Mouse (Mus musculus) CH12.LX (cell line): ENCODE data around the gene Shpk. TPM values are rescaled to one million over a fixed set of nuclear protein-coding genes. Genes with fewer than 3 reads are reported as not detected.

ENCODE experiments used
- DNase-seq: peaks from one replicate; pipeline ENCODE4 v3.0.0-alpha.2; 2013; ENCODE audit errors: extremely low read depth
- H3K27ac ChIP-seq: 2 replicates; pipeline ENCODE4 v1.5.1; 2012; ENCODE audit warnings: low read depth, mild to moderate bottlenecking, control low read depth, moderate library complexity; ENCODE audit not compliant: insufficient read depth
- H3K27me3 ChIP-seq: replicated peaks from 2 replicates; pipeline ENCODE3; 2012; ENCODE audit warnings: inconsistent platforms
- H3K36me3 ChIP-seq, 2 experiments: replicated peaks in 1 of 2; 2 replicates each; pipeline versions ENCODE3 to v1.6.1; 2012; ENCODE audit warnings: inconsistent platforms in 1 of 2, low read length in 1 of 2, mild to moderate bottlenecking in 1 of 2, mixed read lengths in 1 of 2, moderate library complexity in 1 of 2; ENCODE audit not compliant: control insufficient read depth in 1 of 2, insufficient read depth in 1 of 2
- H3K4me1 ChIP-seq, 2 experiments: 2 replicates each; pipeline ENCODE4 v1.6.1; 2012; ENCODE audit warnings: inconsistent platforms in 1 of 2, moderate library complexity in 1 of 2; ENCODE audit not compliant: insufficient read depth in 2 of 2, control insufficient read depth in 1 of 2
- H3K4me2 ChIP-seq: 2 replicates; pipeline ENCODE4 v1.6.1; 2012; ENCODE audit warnings: low read depth, mild to moderate bottlenecking, control low read depth; ENCODE audit not compliant: poor library complexity, insufficient read depth, severe bottlenecking
- H3K4me3 ChIP-seq, 3 experiments: fragments of 150-350 bp in 1 of 3; sonication (generic) in 1 of 3; replicated peaks in 1 of 3; 2 replicates each; pipeline versions ENCODE3 to v1.5.1; 2011 to 2012; ENCODE audit warnings: low read depth in 2 of 3, low read length in 2 of 3, mild to moderate bottlenecking in 2 of 3, moderate library complexity in 2 of 3, control low read depth in 1 of 3, improper control_type of control experiment in 1 of 3, inconsistent platforms in 1 of 3, mixed read lengths in 1 of 3; ENCODE audit not compliant: poor library complexity in 1 of 3
- H3K79me2 ChIP-seq: replicated peaks from 2 replicates; pipeline ENCODE4 v1.6.1; 2012; ENCODE audit warnings: mild to moderate bottlenecking, moderate library complexity; ENCODE audit not compliant: control insufficient read depth, poor library complexity, insufficient read depth, severe bottlenecking; ENCODE audit errors: extremely low read depth
- H3K9ac ChIP-seq: 2 replicates; pipeline ENCODE4 v1.6.1; 2012; ENCODE audit warnings: low read depth, mild to moderate bottlenecking, control low read depth, moderate library complexity; ENCODE audit not compliant: insufficient read depth
- H3K9me3 ChIP-seq: replicated peaks from 2 replicates; pipeline ENCODE3; 2012; ENCODE audit warnings: low read length, inconsistent platforms, mixed read lengths
- CTCF ChIP-seq, 2 experiments: IDR thresholded peaks in 1 of 2; conservative IDR thresholded peaks in 1 of 2; 2 replicates each; pipeline ENCODE4 v1.5.1; 2011 to 2012; ENCODE audit warnings: low read depth in 2 of 2, low read length in 2 of 2, improper control_type of control experiment in 1 of 2, inconsistent platforms in 1 of 2, mild to moderate bottlenecking in 1 of 2, moderate library complexity in 1 of 2
- ELF1 ChIP-seq: IDR thresholded peaks from 2 replicates; pipeline ENCODE4 v1.6.1; 2014; ENCODE audit warnings: low read depth, mild to moderate bottlenecking, inconsistent platforms, low read length, improper control_type of control experiment
- EP300 ChIP-seq: IDR thresholded peaks from 2 replicates; pipeline ENCODE4 v1.6.1; 2011; ENCODE audit warnings: low read length, improper control_type of control experiment
- JUN ChIP-seq: IDR thresholded peaks from 2 replicates; pipeline ENCODE4 v1.6.1; 2011; ENCODE audit warnings: low read depth, mild to moderate bottlenecking, low read length, improper control_type of control experiment, moderate library complexity; ENCODE audit not compliant: insufficient read depth
- JUND ChIP-seq: conservative IDR thresholded peaks from 2 replicates; pipeline ENCODE4 v1.6.1; 2011; ENCODE audit warnings: low read depth, low read length, improper control_type of control experiment
- MAZ ChIP-seq: IDR thresholded peaks from 2 replicates; pipeline ENCODE4 v1.6.1; 2012; ENCODE audit warnings: low read depth, mild to moderate bottlenecking, inconsistent platforms, low read length, improper control_type of control experiment, moderate library complexity
- MXI1 ChIP-seq: IDR thresholded peaks from 2 replicates; pipeline ENCODE4 v1.6.1; 2011; ENCODE audit warnings: mild to moderate bottlenecking, low read depth, low read length, improper control_type of control experiment
- MYC ChIP-seq: IDR thresholded peaks from 2 replicates; pipeline ENCODE4 v1.6.1; 2011; ENCODE audit warnings: low read depth, mild to moderate bottlenecking, improper control_type of control experiment, low read length
- NRF1 ChIP-seq: IDR thresholded peaks from 2 replicates; pipeline ENCODE4 v1.6.1; 2014; ENCODE audit warnings: low read depth, mild to moderate bottlenecking, inconsistent platforms, low read length, improper control_type of control experiment, moderate library complexity
- PAX5 ChIP-seq: IDR thresholded peaks from 2 replicates; pipeline ENCODE4 v1.6.1; 2012; ENCODE audit warnings: low read length, inconsistent platforms, mixed read lengths
- RAD21 ChIP-seq: IDR thresholded peaks from 2 replicates; pipeline ENCODE4 v1.6.1; 2011; ENCODE audit warnings: low read depth, mild to moderate bottlenecking, low read length, improper control_type of control experiment, moderate library complexity
- RCOR1 ChIP-seq: conservative IDR thresholded peaks from 2 replicates; pipeline ENCODE4 v1.6.1; 2012; ENCODE audit warnings: low read depth, mild to moderate bottlenecking, inconsistent platforms, low read length, improper control_type of control experiment
- SIN3A ChIP-seq: IDR thresholded peaks from 2 replicates; pipeline ENCODE4 v1.6.1; 2012; ENCODE audit warnings: low read length, improper control_type of control experiment, inconsistent platforms
- TCF12 ChIP-seq: IDR thresholded peaks from 2 replicates; pipeline ENCODE4 v1.6.1; 2014; ENCODE audit warnings: low read depth, mild to moderate bottlenecking, inconsistent platforms, low read length, improper control_type of control experiment
- USF2 ChIP-seq: conservative IDR thresholded peaks from 2 replicates; pipeline ENCODE4 v1.6.1; 2011; ENCODE audit warnings: low read depth, low read length, improper control_type of control experiment
- ZC3H11A ChIP-seq: IDR thresholded peaks from 2 replicates; pipeline ENCODE4 v1.6.1; 2012; ENCODE audit warnings: low read depth, mild to moderate bottlenecking, inconsistent platforms, low read length, improper control_type of control experiment
- ZKSCAN1 ChIP-seq: IDR thresholded peaks from 2 replicates; pipeline ENCODE4 v1.6.1; 2012; ENCODE audit warnings: low read depth, inconsistent platforms, low read length, improper control_type of control experiment, borderline replicate concordance
- ZMIZ1 ChIP-seq: IDR thresholded peaks from 2 replicates; pipeline ENCODE4 v1.6.1; 2012; ENCODE audit warnings: low read depth, mild to moderate bottlenecking, inconsistent platforms, low read length, improper control_type of control experiment
- ZNF384 ChIP-seq: IDR thresholded peaks from 2 replicates; pipeline ENCODE4 v1.6.1; 2012; ENCODE audit warnings: low read depth, low read length, improper control_type of control experiment, inconsistent platforms
- dilution Hi-C: fragments of 300-500 bp; cut with MboI; formaldehyde crosslinking; loops from 2 replicates; pipeline ENCODE4 v1.14.3; 2020; ENCODE audit warnings: low sequenced_read_pairs; ENCODE audit not compliant: extremely low pct_unique_long_range_greater_than_20kb, extremely low pct_ligation_motif_present
- in situ Hi-C: fragments of 300-500 bp; cut with MboI; formaldehyde crosslinking; loops from 3 replicates; pipeline ENCODE4 v1.14.3; 2019; ENCODE audit warnings: low sequenced_read_pairs, low pct_ligation_motif_present, low pct_unique_long_range_greater_than_20kb, mixed read lengths
- polyA plus RNA-seq: library from polyadenylated mRNA; unstranded; fragments of >175 nt; gene quantifications from 2 replicates; pipeline ENCODE4 v1.2.1, GENCODE M21; 2012; ENCODE audit warnings: low read depth; ENCODE audit not compliant: insufficient read length
- total RNA-seq, 2 experiments: library from RNA; depleted of rRNA; stranded (reverse); fragments of 300-350 nt in 1 of 2; fragments of >200 nt in 1 of 2; gene quantifications; 2 replicates each; pipeline ENCODE4 v1.2.3; 2012 to 2014

The Shpk gene
- total and polyA plus RNA-seq, 3 experiments, result 0.83 to 1.8 (median 1.4) TPM

- Histone ChIP-seq H3K4me2 (no peak overlapping the region), H3K27ac (no peak overlapping the region), H3K27me3 (peaks cover 20% of the 10 kb centered on the region), H3K4me1 (no peaks in the 10 kb centered on the region), H3K4me3 (no peak overlapping the region), H3K9ac (no peak overlapping the region), H3K79me2 (no peaks in the 10 kb centered on the region), H3K36me3 (no peaks in the 10 kb centered on the region), H3K9me3 (peaks cover 5% of the 10 kb centered on the region)
- TF ChIP-seq CTCF (conservative IDR thresholded peaks at IDR 0.05 in 1 of 2, IDR thresholded peaks at IDR 0.05 in 1 of 2; ENCODE audit: low read depth in 2 of 2, low read length in 2 of 2), result peak in 1 of 2 experiments; percentile 33; a peak in 1 of 4 replicates
- no peak for TF ChIP-seq RAD21
- dilution Hi-C loops, result no loop called here
- in situ Hi-C loops, result no loop called here
- no peak for DNase-seq
Observed at GRCm38 (mm10) chr11:73219671-73220070, 20.4 kb downstream of the Shpk start.

GRCm38 (mm10) chr11:73220651-73221050 lies 21.4 kb downstream of the Shpk start:
- no peak overlapping the region for H3K4me2 ChIP-seq
- dilution Hi-C loops (no loop called here), in situ Hi-C loops (no loop called here)
- H3K27ac ChIP-seq, result no peak overlapping the region
- no peaks in the 10 kb centered on the region for H3K4me1 ChIP-seq
- H3K36me3 ChIP-seq, result no peaks in the 10 kb centered on the region
- peaks cover 24% of the 10 kb centered on the region for H3K27me3 ChIP-seq
- TF ChIP-seq EP300, result no peak
- no peak overlapping the region for H3K4me3 ChIP-seq
- DNase-seq, result no peak
- H3K79me2 ChIP-seq, result no peaks in the 10 kb centered on the region
- peaks cover 5% of the 10 kb centered on the region for H3K9me3 ChIP-seq
- no peak overlapping the region for H3K9ac ChIP-seq

DNA sequence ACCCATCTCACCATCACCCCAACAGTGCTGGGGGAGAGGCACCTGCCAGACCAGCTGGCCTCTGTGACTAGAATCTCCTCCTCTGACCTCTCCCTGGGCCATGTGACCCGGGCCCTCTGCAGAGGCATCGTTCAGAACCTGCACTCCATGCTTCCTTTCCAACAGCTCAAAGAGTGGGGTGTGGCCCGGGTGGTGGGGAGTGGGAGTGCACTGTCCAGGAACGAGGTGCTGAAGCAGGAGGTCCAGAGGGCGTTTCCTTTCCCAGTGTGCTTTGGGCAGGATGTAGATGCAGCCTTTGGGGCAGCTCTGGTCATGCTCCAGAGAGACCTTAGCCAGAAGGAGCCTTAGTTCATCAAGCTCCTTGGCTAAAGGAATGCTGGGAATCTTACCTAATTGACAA lies 23.6 kb downstream of the Shpk start:
- TF ChIP-seq RCOR1 (no peak), ELF1 (no peak), ZC3H11A (no peak)
- H3K27me3 ChIP-seq, result peaks cover 30% of the 10 kb centered on the region
- in situ Hi-C loops (no loop called here), dilution Hi-C loops (no loop called here)
- H3K27ac ChIP-seq, result no peak overlapping the region
- no peaks in the 10 kb centered on the region for H3K4me1 ChIP-seq
- DNase-seq, result no peak
- no peak overlapping the region for H3K4me3 ChIP-seq
- no peak overlapping the region for H3K9ac ChIP-seq
- no peaks in the 10 kb centered on the region for H3K36me3 ChIP-seq
- no peaks in the 10 kb centered on the region for H3K79me2 ChIP-seq
- H3K4me2 ChIP-seq, result no peak overlapping the region
- H3K9me3 ChIP-seq, result peaks cover 5% of the 10 kb centered on the region

DNA sequence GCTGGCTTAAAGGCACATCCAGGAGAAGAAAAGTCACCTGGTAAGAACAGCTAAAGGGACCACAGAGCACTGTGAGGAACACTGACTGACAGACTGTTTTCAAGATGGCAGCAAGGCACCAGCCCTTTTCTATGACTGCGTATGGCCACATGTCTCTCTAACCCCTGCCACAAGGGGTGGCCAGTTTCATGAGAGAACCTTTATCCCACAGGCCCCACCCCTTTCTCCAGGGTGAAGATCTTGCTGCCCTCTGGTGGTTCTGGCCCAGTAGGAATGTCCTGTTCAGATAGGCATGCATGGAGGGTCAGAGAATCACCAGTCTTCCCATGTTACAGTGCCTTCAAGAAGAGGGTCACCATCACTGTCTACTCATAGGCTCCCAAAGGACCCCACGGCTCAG lies 24.7 kb downstream of the Shpk start:
- H3K79me2 ChIP-seq, result no peaks in the 10 kb centered on the region
- DNase-seq, result peak; percentile 66
- H3K36me3 ChIP-seq, result no peaks in the 10 kb centered on the region
- H3K9me3 ChIP-seq, result peaks cover 5% of the 10 kb centered on the region
- H3K4me2 ChIP-seq, result no peak overlapping the region
- in situ Hi-C loops (no loop called here), dilution Hi-C loops (no loop called here)
- H3K9ac ChIP-seq, result no peak overlapping the region
- H3K4me1 ChIP-seq, result no peaks in the 10 kb centered on the region
- peaks cover 35% of the 10 kb centered on the region for H3K27me3 ChIP-seq
- no peak overlapping the region for H3K27ac ChIP-seq
- H3K4me3 ChIP-seq, result no peak overlapping the region
- no peak for TF ChIP-seq ZNF384
- TF ChIP-seq JUND, result no peak
- no peak for TF ChIP-seq JUN
- peak; percentile 75 for TF ChIP-seq MYC
- no peak for TF ChIP-seq EP300
- TF ChIP-seq MXI1, result no peak
- no peak for TF ChIP-seq ZKSCAN1
- no peak for TF ChIP-seq ZMIZ1
- no peak for TF ChIP-seq RCOR1
- 0 out of 2 replicates have a peak, but pooled peaks have one; percentile 9 for TF ChIP-seq NRF1
- no peak for TF ChIP-seq SIN3A
- TF ChIP-seq RAD21, result peak; percentile 49
- TF ChIP-seq PAX5, result no peak
- TF ChIP-seq ELF1, result no peak
- no peak for TF ChIP-seq TCF12
- TF ChIP-seq MAZ, result no peak
- no peak for TF ChIP-seq USF2
